Mouse (Mus musculus) frontal cortex, adult (tissue): ENCODE data around the gene Hist2h2be.
A peak's percentile ranks its signal among the peaks of the same experiment; 100 is the strongest.
"Not testable (repeated sequence)": the region's sequence is repeated elsewhere in the genome, so short reads cannot be mapped to it uniquely, and the experiment has no call there.

Experiments used
- ATAC-seq: cut with Nextera tagmentation; 2 replicates; pipeline ENCODE4 v1.9.2; 2017; ENCODE audit warnings: mild to moderate bottlenecking, moderate library complexity, mixed read lengths; ENCODE audit not compliant: low TSS enrichment

The Hist2h2be gene

DNA sequence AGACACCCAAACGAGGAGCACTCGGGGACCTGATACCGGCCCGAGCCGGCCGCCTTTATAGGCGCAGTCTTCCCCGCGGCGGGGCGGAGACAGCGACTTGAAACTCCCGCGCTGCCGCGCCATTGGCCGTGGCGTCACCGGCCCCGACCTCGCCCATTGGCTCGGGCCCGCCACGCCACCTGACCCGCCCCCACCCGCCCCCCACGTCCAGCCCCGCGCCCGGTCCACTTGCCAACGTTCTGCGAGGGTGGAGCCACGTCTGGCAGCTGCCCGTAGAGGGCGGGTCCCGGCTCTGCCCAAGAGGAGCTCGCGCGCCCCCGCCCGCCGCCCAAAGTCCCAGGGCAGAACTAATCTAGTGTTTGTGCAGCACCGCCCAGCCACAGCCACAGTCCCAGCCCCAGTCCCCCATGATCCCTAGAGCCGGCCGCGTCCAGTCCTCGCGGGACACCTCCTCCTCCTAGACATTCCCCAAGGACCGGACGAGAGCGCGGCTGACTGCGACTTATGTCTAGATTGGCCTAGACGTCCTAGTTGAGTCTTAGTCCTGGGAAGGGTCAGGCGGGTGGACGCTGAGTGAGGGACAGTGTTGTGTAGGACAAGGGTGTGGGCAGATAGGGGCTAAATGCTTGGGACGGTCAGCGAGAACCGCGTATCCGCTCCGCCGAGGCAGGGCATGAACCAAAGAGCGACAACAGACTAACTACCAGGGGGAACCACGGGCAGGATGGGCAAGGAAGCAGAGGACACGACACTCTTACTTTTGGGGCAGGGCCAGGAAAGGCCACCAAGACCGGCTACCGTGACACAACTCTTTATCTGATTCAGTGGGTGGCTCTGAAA lies 18.3 kb downstream of the Hist2h2be start, which contains the start of gene Hist2h3c2:
Hist2h3c2 (minus strand) TSS at position 174 of the 840 bp plus-strand sequence.
- peak; percentile 80 for ATAC-seq

DNA sequence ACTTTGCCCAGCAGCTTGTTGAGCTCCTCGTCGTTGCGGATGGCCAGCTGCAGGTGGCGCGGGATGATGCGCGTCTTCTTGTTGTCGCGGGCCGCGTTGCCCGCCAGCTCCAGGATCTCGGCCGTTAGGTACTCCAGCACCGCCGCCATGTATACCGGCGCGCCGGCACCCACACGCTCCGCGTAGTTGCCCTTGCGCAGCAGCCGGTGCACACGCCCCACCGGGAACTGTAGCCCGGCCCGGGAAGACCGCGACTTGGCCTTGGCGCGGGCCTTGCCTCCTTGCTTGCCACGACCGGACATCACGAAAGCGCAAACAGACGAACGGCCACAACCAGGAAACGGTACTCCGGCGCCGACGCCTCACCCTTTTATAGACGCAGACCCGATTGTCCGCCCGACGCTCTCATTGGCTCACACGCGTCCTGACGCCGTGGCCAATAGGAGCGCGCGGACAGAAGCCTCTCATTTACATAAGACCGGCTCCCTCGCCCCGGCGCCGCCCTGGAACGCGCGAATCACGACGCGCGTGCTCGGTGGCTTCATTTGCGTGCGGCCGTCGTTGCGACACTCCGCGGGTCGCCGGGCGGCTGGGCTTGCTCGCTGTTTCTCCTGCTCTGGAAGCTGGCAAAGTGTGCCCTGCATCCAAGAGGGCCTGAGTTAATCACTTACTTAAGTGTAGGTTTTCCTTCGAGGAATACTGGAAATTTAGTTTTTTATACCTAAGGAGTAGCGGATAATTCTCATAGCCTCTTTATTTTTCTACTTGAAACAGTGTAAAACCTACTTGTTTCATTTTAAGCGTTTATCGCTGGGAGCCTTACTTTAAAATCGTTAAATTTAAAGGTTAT lies 19.3 kb downstream of the Hist2h2be start, which contains the start of gene Hist2h2aa2:
Hist2h2aa2 (minus strand) TSS at position 328 of the 850 bp plus-strand sequence.
- peak; percentile 79 for ATAC-seq

DNA sequence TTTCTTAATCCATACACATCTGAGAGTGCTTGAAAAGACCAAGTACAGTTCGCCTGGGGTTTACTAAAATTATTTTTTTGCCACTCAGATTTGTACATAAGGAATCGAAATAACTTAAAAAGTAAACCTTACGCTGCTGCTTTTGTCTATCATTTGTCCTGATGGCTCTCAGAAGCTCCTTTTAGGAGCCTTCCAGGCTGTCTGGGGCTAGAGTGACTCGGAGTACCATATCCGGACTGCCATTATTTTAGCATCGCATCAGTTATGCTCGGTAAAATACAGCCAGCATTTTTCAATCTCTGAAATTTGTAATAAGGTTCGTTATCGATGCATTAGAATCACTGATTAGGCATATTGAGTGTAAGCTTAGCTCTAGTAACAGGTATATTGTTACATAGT lies 19.9 kb downstream of the Hist2h2be start:
- ATAC-seq = no peak

DNA sequence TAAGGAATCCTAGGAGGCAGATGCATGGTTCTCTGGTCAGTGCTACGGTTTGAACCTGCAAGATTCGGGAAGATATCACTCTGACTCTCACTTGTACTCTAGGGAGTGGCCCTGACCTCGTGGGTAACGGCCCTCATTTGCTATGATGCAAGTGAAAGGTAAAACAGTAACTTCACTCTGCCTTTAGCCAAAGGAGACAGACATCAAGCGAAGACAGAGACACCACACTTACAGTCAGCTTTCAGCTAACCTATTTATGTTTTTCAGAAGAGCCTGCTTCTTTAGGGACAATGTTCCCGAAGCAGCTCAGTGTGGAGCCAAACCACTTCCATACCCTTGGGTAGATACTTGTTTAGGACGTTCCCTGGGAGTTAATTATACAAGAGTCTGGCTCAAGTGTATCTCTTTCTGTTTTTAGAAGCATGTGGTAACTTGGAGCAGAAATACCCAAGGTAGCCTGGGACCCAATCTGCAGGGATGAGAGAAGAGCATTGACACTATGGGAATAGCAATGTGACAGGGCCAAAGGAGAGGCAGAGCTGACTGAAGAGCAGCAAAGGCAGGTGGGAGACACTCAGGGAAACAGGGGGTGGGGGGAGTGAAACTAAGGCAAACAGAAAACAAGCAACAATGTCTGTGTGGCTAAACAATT lies 23.1 kb downstream of the Hist2h2be start:
- ATAC-seq = no peak

DNA sequence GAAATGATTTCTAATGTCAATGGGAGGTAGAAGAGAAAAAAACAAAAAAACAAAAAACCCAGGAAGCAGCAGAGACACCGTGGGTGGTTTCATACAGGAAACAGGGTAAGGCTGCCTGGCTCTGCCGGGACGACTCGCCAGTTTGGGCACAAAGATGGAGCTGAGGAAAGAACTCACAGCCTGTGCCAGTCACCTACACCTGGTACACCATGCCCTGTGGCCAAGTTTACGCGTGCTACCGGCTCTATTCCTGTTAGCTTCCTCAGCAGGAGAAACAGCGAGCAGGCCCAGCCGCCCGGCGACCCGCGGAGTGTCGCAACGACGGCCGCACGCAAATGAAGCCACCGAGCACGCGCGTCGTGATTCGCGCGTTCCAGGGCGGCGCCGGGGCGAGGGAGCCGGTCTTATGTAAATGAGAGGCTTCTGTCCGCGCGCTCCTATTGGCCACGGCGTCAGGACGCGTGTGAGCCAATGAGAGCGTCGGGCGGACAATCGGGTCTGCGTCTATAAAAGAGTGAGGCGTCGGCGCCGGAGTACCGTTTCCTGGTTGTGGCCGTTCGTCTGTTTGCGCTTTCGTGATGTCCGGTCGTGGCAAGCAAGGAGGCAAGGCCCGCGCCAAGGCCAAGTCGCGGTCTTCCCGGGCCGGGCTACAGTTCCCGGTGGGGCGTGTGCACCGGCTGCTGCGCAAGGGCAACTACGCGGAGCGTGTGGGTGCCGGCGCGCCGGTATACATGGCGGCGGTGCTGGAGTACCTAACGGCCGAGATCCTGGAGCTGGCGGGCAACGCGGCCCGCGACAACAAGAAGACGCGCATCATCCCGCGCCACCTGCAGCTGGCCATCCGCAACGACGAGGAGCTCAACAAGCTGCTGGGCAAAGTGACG lies 24.3 kb downstream of the Hist2h2be start, which contains the start of gene Hist2h2aa1:
Hist2h2aa1 (plus strand) TSS at position 495 of the 884 bp plus-strand sequence.
- peak; percentile 78 for ATAC-seq

DNA sequence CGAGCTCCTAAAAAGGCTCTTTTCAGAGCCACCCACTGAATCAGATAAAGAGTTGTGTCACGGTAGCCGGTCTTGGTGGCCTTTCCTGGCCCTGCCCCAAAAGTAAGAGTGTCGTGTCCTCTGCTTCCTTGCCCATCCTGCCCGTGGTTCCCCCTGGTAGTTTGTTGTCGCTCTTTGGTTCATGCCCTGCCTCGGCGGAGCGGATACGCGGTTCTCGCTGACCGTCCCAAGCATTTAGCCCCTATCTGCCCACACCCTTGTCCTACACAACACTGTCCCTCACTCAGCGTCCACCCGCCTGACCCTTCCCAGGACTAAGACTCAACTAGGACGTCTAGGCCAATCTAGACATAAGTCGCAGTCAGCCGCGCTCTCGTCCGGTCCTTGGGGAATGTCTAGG lies 25.1 kb downstream of the Hist2h2be start:
- ATAC-seq = not testable (repeated sequence)

DNA sequence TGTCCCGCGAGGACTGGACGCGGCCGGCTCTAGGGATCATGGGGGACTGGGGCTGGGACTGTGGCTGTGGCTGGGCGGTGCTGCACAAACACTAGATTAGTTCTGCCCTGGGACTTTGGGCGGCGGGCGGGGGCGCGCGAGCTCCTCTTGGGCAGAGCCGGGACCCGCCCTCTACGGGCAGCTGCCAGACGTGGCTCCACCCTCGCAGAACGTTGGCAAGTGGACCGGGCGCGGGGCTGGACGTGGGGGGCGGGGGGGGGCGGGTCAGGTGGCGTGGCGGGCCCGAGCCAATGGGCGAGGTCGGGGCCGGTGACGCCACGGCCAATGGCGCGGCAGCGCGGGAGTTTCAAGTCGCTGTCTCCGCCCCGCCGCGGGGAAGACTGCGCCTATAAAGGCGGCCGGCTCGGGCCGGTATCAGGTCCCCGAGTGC lies 25.5 kb downstream of the Hist2h2be start, which contains the start of gene Hist2h3c1:
Hist2h3c1 (plus strand) TSS at position 259 of the 430 bp plus-strand sequence.
- peak; percentile 78 for ATAC-seq

DNA sequence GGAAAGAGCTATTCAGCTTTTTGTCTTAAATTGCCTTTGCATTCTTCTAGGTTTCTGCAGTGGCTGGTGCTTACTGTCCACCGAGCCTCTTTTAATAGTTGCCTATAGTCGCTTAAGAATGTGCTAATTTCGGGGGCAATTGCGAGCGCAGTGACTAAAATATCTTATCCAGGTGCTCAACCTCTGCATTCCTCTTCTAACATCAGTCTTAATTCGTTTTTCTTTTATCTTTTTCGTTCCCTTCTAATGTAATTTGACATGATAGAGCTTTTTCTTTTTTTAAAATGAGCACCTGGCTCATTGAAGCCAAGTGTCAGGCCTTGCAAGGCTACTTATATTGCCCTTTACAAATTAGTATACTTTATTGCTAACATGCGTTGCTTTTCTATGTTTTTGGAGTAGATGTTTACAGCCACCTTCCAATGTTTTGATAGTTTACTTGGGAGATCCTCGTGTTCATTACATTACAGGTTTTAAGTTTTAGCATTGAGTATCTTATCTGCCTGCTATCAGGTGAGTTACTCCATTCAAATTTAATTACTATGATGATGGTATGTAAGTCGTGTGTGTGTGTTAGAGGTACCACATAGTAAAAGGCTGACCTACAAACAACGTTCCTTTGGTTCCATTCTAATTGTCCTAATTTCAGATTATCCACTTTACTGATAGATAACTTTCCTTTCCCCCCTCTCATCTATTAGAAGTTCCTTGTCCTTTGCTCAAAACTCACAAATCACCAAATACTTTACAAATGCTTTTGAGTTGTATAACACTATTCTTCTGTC lies 26.6 kb downstream of the Hist2h2be start:
- no peak for ATAC-seq

DNA sequence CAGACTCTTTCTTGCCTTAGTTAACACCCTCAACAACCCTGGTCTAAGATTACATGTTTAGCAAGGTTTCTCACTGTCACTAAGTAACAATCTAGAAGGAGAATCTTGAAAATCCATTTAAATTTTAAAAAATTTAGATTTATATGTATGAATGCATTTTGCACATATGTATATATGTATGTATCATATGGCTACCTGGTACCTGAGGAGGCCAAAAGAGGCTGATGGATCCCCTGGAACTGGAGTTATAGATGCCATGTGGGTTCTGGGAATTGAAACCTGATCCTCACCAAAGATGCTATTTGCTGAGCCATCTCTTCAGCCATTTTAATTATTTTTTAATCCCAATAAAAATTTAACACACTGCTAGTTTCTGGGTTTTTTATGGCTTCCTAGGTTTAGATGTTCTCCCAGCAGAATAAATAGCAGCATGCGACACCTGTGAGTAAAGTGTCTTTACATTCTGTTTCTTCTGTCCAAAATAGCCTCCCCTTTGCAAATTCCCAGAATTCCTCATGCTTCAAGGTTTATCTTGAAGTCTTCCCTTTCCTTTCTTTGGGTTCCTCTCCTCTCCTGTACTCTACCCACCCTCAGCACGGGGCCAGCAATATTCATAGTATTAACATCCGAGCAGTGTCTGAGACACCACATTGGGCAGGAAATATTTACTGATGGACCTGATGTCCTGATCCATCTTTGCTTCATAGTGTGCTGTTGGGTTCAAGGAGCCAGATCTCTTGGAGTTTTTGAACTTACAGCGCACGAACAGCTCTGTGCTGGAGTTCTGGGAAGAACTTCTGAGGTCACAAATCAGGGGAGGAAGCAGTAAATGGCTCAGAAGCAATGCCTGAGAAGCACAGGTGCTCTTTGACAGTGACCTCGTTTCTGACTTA lies 27.5 kb downstream of the Hist2h2be start:
- no peak for ATAC-seq

DNA sequence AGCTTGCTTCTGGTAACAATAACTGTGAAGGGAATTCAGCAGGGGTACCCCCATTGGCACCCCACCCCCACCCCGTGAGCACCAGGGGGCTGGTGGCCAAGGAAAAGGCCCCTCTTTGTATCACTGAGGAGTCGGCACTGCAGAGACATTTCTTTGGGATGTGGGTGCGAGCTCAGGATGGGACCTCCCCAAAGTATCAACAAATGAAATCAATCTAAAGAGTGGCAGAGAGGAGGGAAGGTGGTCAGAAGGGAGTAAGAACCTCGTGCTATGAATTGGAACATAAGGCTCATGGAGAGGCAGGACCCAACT lies 28.1 kb downstream of the Hist2h2be start:
- no peak for ATAC-seq

DNA sequence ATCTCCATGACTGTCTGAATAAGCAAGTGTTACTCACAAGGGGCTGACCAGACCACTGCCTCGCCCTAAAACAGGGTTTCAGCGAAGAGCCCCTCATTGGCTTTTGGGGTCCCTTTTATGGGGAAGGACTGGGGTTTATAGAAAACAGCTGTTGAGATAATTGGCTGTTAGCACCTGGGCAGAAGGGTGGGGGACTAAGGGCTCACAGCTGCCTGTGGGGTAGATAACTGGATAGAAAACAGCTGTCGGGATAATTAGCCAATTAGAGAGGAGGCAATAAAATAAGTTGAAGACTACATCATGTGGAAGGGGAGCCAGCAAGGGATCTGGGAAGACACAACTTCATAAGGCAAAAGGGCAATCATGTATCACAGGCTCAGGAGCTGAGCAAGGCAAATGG lies 30.0 kb downstream of the Hist2h2be start:
- no peak for ATAC-seq

DNA sequence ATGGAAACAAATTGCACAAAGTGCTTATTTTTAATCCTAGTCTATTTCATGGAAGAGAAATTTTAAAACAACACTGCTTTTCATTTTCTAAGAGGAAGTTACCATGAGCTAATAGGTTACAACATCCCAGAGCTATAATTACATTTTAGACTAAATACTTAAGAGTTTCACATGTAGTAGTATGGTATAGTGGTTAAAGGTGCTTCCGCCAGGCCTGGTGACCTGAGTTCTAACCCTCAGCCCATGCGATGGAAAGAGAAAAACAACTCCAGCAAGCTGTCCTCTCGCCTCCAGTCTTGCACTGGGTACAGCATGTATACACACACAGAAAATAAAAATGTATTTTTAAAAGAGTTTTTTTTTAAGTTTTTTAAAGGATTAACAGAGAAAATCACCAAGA lies 30.9 kb downstream of the Hist2h2be start:
- no peak for ATAC-seq

DNA sequence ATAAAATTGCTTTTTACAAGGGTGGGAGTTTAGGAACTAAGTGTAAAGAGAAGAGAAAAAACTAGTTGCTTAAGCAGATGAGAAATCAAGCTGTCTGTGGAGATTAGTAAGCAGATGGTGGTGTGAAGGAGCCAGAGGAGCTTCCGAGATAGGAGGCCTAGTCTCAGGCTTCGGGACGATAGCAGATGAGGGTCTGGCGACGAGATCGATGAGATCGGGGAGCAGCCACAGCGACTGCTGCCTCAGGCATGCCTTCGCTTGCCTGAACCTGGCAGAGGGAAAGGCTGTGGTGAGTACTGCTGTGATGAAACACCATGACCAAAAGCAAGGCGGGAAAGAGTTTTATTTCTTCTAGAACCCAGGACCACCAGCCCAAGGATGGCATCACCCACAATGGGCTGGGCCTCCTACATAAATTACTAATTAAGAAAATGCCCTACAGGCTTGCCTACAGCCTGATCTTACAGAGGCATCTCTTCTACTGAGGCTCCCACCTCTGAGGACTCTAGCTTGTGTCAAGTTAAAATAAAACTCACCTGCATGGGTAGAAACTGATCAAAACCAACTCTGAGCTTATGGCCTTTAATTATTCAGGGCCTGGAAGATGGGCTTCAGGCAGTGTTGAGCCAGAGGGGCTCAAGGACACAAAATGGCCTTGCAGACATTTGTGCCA lies 33.9 kb downstream of the Hist2h2be start:
- ATAC-seq = no peak

DNA sequence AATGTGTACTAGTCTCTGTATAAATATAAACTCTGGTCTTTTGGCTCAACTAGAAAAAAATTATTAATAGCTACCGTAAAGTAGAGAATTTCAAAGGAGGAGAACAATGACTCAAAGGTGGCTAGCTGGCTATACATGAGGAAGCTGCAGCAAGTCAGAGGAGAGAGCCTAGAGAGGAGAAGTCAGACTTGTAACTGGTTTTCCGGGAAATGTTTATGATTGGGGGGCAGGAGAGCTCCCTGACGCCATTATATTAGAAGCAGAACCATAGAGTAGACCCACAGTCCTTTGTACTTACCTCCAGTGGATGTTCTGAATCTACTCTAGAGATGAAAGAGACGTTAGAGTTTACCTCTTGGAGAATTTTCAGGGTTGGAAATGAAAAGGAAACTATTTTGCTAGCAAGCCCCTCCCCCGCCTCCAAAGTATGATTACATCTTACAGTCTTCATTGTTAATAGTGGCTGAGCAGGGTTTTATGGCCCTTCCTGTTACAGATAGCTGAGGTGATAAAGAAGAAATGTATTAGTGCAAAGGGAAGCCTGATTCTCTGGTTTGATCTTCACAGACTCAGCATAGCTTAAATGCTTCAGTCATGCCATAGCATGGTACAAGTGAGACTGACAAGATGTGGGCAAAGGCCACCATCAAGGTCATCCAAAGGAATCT lies 35.1 kb downstream of the Hist2h2be start:
- ATAC-seq = no peak

DNA sequence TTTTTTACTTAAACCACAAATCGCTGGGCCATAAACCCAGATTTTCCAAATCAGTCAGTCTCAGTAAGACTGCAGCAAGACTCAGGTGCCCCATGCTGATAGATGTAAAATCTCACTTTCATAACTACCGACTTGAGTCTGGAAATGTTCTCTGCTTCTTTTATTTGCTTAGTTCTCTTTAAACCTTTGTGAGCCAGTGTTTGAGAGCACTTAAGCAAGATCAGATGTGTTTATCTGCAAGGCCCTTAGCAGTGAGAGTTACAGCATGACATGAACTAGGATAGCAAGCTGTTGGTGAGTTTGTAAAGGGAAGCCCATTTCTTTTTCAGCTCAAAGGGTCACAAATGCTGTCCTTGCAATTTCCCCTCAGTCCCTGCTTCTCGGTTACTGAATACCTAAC lies 36.3 kb downstream of the Hist2h2be start:
- no peak for ATAC-seq

DNA sequence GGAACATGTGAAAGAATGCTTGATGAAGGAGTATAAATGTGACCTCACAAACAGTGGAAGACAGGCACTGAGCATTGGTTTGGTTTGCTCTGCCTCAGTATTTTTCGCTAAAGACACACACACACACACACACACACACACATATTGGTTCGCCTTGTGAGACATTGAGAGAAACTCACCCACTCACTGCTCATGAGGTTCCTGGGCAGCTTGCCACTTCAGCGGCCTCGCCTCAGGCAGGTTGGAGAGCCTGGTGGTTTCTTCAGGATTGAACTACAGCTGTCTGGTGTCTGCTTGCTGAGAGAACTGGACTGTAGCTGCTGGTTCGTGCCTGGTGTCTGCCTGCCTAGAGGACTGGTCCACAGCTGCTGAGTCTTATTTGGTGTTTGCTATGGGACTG lies 39.3 kb downstream of the Hist2h2be start:
- no peak for ATAC-seq

DNA sequence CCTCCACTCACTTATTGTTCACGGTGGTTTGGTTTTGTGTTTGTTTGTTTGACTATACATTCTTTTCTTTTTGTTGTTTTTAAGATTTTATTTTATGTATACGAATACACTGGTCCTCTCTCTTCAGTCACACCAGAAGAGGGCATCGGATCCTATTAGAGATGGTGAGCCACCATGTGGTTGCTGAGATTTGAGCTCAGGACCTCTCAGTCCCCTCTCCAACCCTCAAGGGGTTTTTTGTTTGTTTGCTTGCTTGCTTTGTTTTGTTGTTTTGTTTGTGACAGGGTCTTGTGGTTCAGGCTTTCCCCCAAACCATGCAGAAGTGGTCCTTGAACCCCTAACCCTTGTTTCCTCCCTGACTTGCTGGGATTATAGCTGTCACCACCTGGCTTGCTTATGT lies 40.7 kb downstream of the Hist2h2be start:
- no peak for ATAC-seq
